Mouse (Mus musculus) midbrain, embryonic 16.5 days (tissue): ENCODE data around the gene Mum1. TPM values are rescaled to one million over a fixed set of nuclear protein-coding genes. Genes with fewer than 3 reads are reported as not detected.
A peak's percentile ranks its signal among the peaks of the same experiment; 100 is the strongest.

Experiments
- ATAC-seq: fragments of 200-750 bp; cut with Nextera tagmentation; 2 replicates; pipeline ENCODE4 v1.8.0; 2017; ENCODE audit warnings: moderate TSS enrichment
- H3K27ac ChIP-seq: fragments of 300-500 bp; sonication (generic); 2 replicates; pipeline ENCODE4 v1.5.1; 2014; ENCODE audit warnings: mild to moderate bottlenecking, low read length, mixed read lengths
- H3K27me3 ChIP-seq: fragments of 300-500 bp; sonication (generic); 2 replicates; pipeline ENCODE4 v1.6.1; 2014; ENCODE audit warnings: low read depth, low read length, mixed read lengths; ENCODE audit not compliant: control insufficient read depth, insufficient read depth
- H3K36me3 ChIP-seq: fragments of 300-500 bp; sonication (generic); 2 replicates; pipeline ENCODE4 v1.6.1; 2014; ENCODE audit warnings: mild to moderate bottlenecking, low read length, moderate library complexity, mixed read lengths; ENCODE audit not compliant: control insufficient read depth, insufficient read depth
- H3K4me1 ChIP-seq: fragments of 300-500 bp; sonication (generic); 2 replicates; pipeline ENCODE4 v1.6.1; 2014; ENCODE audit warnings: mild to moderate bottlenecking, low read length, mixed read lengths; ENCODE audit not compliant: control insufficient read depth, insufficient read depth
- H3K4me2 ChIP-seq: fragments of 300-500 bp; sonication (generic); 2 replicates; pipeline ENCODE4 v1.6.1; 2014; ENCODE audit warnings: mild to moderate bottlenecking, low read length, mixed read lengths
- H3K4me3 ChIP-seq: fragments of 300-500 bp; sonication (generic); 2 replicates; pipeline ENCODE4 v1.5.1; 2014; ENCODE audit warnings: low read depth, mild to moderate bottlenecking, low read length, moderate library complexity, mixed read lengths
- H3K9ac ChIP-seq: fragments of 300-500 bp; sonication (generic); 2 replicates; pipeline ENCODE4 v1.6.1; 2014; ENCODE audit warnings: low read depth, low read length, mixed read lengths
- H3K9me3 ChIP-seq: fragments of 300-500 bp; sonication (generic); replicated peaks from 2 replicates; pipeline ENCODE4 v1.6.1; 2014; ENCODE audit warnings: mild to moderate bottlenecking, low read length, mixed read lengths; ENCODE audit not compliant: control insufficient read depth, poor library complexity, severe bottlenecking
- WGBS: fragments of 180-500 bp; shearing (Covaris S2); extraction: QIAGEN DNeasy Blood & Tissue Kit; methylation state at CpG from one replicate; pipeline ENCODE4 v1.1.7; 2014; 5-methylcytosine and 5-hydroxymethylcytosine counted together
- polyA plus RNA-seq: library from polyadenylated mRNA; unstranded; fragments of >200 nt; fragmentation: Nextera tagmentation; extraction: Ambion mirVana; gene quantifications from 2 replicates; pipeline ENCODE4 v1.2.1, GENCODE M21; 2015

Gene Mum1
- polyA plus RNA-seq, 1 experiment from 2014 or later, result 51.1 TPM

DNA sequence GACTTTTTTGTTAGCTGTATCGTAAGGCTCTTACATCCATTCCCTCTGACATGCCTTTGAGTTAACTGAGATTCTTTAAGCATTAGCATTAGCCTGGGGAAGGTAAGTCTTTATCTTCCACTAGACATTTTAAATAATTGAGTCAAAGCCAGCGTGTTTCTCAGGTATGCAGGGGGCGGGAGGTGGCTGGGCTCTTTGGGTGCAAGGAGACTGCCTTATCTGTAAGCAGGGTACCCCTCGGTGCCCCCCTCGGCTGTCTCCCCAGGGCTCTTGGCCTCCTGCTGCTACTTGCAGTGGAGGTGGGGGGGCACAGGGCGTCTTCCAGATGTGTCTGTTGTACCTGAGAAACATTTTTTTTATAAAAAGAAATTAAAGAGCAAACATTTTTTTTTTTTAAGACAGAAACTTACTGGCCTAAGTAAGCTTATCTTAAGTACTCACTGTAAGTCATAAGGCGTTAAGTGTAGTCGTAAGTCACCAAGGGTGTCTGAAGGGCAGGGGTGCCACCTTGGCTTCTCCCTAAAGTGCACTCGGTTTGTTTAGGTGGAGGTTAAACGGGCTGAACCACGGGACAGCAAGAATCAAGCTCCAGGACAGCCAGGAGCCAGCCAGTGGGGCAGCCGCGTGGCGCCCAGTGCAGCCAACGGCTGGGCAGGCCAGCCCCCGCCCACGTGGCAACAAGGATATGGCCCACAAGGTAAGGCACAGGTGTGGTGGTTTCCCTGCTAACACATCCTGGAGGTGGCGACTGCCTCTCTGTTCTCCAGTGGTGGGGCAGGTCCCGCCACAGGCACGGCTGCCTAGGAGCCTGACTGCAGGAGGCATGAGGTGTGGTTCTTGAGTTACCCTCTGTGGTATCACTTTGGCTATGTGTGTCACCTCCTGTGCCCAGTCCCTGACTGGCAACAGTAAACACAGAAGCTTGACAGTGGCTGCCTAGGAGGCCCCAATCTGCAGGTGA lies 56.5 kb downstream of the Mum1 start:
- Histone ChIP-seq H3K9ac (0 out of 2 replicates have a peak overlapping the region, but pooled peaks have one; percentile 20), H3K36me3 (peaks cover 61% of the 10 kb centered on the region)

GRCm38 (mm10) chr10:80285222-80286070 lies 59.2 kb downstream of the Mum1 start:
- no peak overlapping the region for H3K4me2 ChIP-seq
- H3K36me3 ChIP-seq, result peaks cover 40% of the 10 kb centered on the region
- H3K4me1 ChIP-seq, result no peaks in the 10 kb centered on the region
- H3K27me3 ChIP-seq, result no peaks in the 10 kb centered on the region
- H3K9me3 ChIP-seq, result no peaks in the 10 kb centered on the region
- ATAC-seq, result no peak
- H3K9ac ChIP-seq, result no peak overlapping the region
- H3K4me3 ChIP-seq, result no peak overlapping the region
- 77% methylated on average over 13 of the region's 15 CpGs for WGBS
- H3K27ac ChIP-seq, result no peak overlapping the region

More for the DNA sequence above, 56.5 kb downstream of the Mum1 start:
- no peaks in the 10 kb centered on the region for H3K27me3 ChIP-seq
- H3K9me3 ChIP-seq, result no peaks in the 10 kb centered on the region
- H3K4me2 ChIP-seq, result no peak overlapping the region
- no peak overlapping the region for H3K4me3 ChIP-seq
- WGBS, result 93% methylated on average over 20 of the region's 20 CpGs
- ATAC-seq, result no peak
- no peak overlapping the region for H3K27ac ChIP-seq
- no peaks in the 10 kb centered on the region for H3K4me1 ChIP-seq

DNA sequence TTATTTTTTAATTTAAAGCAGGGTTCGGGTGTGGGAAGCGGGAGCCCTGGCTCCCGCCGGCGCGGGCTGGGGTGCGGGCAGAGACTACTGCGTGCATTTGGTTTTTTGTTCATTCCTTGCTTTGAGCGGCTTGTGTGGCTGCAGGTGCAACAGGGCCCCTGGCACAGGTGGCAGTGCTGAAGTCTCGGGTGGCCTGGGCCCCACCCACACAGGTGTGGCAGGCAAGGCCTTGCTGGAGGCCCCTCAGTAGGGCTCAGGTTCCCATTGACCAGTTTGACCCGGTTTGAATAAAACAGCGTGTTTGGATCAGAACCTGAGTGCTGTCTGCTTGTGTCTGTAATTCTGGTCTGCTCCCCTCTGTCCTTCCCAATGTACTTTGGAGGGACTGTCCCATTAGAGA lies 61.9 kb downstream of the Mum1 start:
- no peak overlapping the region for H3K9ac ChIP-seq
- peaks cover 5% of the 10 kb centered on the region for H3K4me1 ChIP-seq
- no peak overlapping the region for H3K4me2 ChIP-seq
- H3K4me3 ChIP-seq, result no peak overlapping the region
- no peak for ATAC-seq
- H3K27me3 ChIP-seq, result no peaks in the 10 kb centered on the region
- H3K9me3 ChIP-seq, result no peaks in the 10 kb centered on the region
- H3K27ac ChIP-seq, result no peak overlapping the region
- peaks cover 31% of the 10 kb centered on the region for H3K36me3 ChIP-seq
- 93% methylated on average over 12 of the region's 12 CpGs for WGBS

- no peak for ATAC-seq
Measured at GRCm38 (mm10) chr10:80288657-80289056, 62.4 kb downstream of the Mum1 start.

GRCm38 (mm10) chr10:80292251-80293146 lies 66.3 kb downstream of the Mum1 start, which contains the start of gene Rps15:
Gene Rps15, plus strand, starts transcription at chr10:80292453.
- peak within 1 kb of the TSS; percentile 89 for H3K27ac ChIP-seq
- peak within 1 kb of the TSS; percentile 77 for H3K4me3 ChIP-seq
- H3K9ac ChIP-seq, result peak within 1 kb of the TSS; percentile 88
- under 1% methylated on average over 72 of the region's 72 CpGs for WGBS
- peaks cover 30% of the 10 kb centered on the region for H3K4me1 ChIP-seq
- ATAC-seq, result peak; percentile 71
- H3K27me3 ChIP-seq, result no peaks in the 10 kb centered on the region
- H3K36me3 ChIP-seq, result peaks cover 8% of the 10 kb centered on the region; the same call in 1 of the 2 replicates
- H3K4me2 ChIP-seq, result peak within 1 kb of the TSS; percentile 98
- H3K9me3 ChIP-seq, result no peaks in the 10 kb centered on the region

More at GRCm38 (mm10) chr10:80288657-80289056, 62.4 kb downstream of the Mum1 start:
- Histone ChIP-seq H3K9ac (no peak overlapping the region), H3K4me3 (no peak overlapping the region), H3K27me3 (no peaks in the 10 kb centered on the region), H3K27ac (no peak overlapping the region), H3K4me1 (peaks cover 10% of the 10 kb centered on the region), H3K4me2 (no peak overlapping the region), H3K36me3 (peaks cover 25% of the 10 kb centered on the region), H3K9me3 (no peaks in the 10 kb centered on the region)
- WGBS, result 68% methylated on average over 8 of the region's 8 CpGs

GRCm38 (mm10) chr10:80293325-80293724 lies 67.1 kb downstream of the Mum1 start:
- peak overlapping the region; percentile 77 for H3K4me3 ChIP-seq
- H3K4me2 ChIP-seq, result peak overlapping the region; percentile 98
- H3K9me3 ChIP-seq, result no peaks in the 10 kb centered on the region
- no peaks in the 10 kb centered on the region for H3K27me3 ChIP-seq
- H3K27ac ChIP-seq, result no peak overlapping the region
- 24% methylated on average over 14 of the region's 14 CpGs for WGBS
- peaks cover 38% of the 10 kb centered on the region for H3K4me1 ChIP-seq
- H3K9ac ChIP-seq, result peak overlapping the region; percentile 88
- ATAC-seq, result no peak
- peaks cover 8% of the 10 kb centered on the region; the same call in 1 of the 2 replicates for H3K36me3 ChIP-seq
